Mouse (Mus musculus): ENCODE results near the gene Lmo3. TPM values are rescaled to one million over a fixed set of nuclear protein-coding genes. Genes with fewer than 3 reads are reported as not detected.

Gene Lmo3
- total and polyA plus RNA-seq, 3 experiments: not detected

GRCm38 (mm10) chr6:138506642-138507041, 75.1 kb downstream of the Lmo3 start:
- TF ChIP-seq SMC3 (IDR thresholded peaks at IDR 0.05; ENCODE audit: low read depth, low read length) (no peak), MXI1 (IDR thresholded peaks at IDR 0.05; ENCODE audit: low read depth, low read length) (no peak), JUN (IDR thresholded peaks at IDR 0.05; ENCODE audit: insufficient read depth, low read depth, low read length) (no peak), USF1 (IDR thresholded peaks at IDR 0.05; ENCODE audit: low read depth, low read length) (no peak), E2F4 (IDR thresholded peaks at IDR 0.05; ENCODE audit: insufficient replicate concordance, low read depth, low read length) (no peak), NRF1 (IDR thresholded peaks at IDR 0.05; ENCODE audit: low read depth, low read length) (no peak), POLR2A (IDR thresholded peaks at IDR 0.05; ENCODE audit: low read depth, low read length) (no peak), KAT2A (IDR thresholded peaks at IDR 0.05; ENCODE audit: insufficient replicate concordance, low read length) (no peak)

GRCm38 (mm10) chr6:138503946-138504345, 77.8 kb downstream of the Lmo3 start:
- Histone ChIP-seq H3K9ac (ENCODE audit: insufficient read depth, low read depth) (no peak overlapping the region), H3K9me3 (replicated peaks; ENCODE audit: low read length) (peaks cover 38% of the 10 kb centered on the region), H3K36me3 (replicated peaks in 1 of 2; ENCODE audit: control insufficient read depth in 1 of 2, insufficient read depth in 1 of 2, low read length in 1 of 2) (no peaks in the 10 kb centered on the region), H3K4me2 (ENCODE audit: insufficient read depth, low read depth, poor library complexity, severe bottlenecking) (no peak overlapping the region), H3K4me3 (replicated peaks in 1 of 3; ENCODE audit: low read depth in 2 of 3, low read length in 2 of 3, poor library complexity in 1 of 3) (no peak overlapping the region), H3K4me1 (ENCODE audit: control insufficient read depth in 1 of 2, insufficient read depth in 2 of 2) (no peaks in the 10 kb centered on the region), H3K27me3 (replicated peaks) (no peaks in the 10 kb centered on the region), H3K27ac (ENCODE audit: insufficient read depth, low read depth) (no peak overlapping the region), H3K79me2 (replicated peaks; ENCODE audit: control insufficient read depth, extremely low read depth, insufficient read depth, poor library complexity, severe bottlenecking) (no peaks in the 10 kb centered on the region)
- TF ChIP-seq CTCF (conservative IDR thresholded peaks at IDR 0.05 in 1 of 2, IDR thresholded peaks at IDR 0.05 in 1 of 2; ENCODE audit: low read depth in 2 of 2, low read length in 2 of 2) (no peak), ZC3H11A (IDR thresholded peaks at IDR 0.05; ENCODE audit: low read depth, low read length) (no peak), ETS1 (conservative IDR thresholded peaks at IDR 0.05; ENCODE audit: low read depth, low read length) (no peak), JUND (conservative IDR thresholded peaks at IDR 0.05; ENCODE audit: low read depth, low read length) (no peak), MXI1 (IDR thresholded peaks at IDR 0.05; ENCODE audit: low read depth, low read length) (no peak), NRF1 (IDR thresholded peaks at IDR 0.05; ENCODE audit: low read depth, low read length) (no peak), MAZ (IDR thresholded peaks at IDR 0.05; ENCODE audit: low read depth, low read length) (no peak), PAX5 (IDR thresholded peaks at IDR 0.05; ENCODE audit: low read length) (no peak), UBTF (IDR thresholded peaks at IDR 0.05; ENCODE audit: low read depth, low read length) (no peak), ZMIZ1 (IDR thresholded peaks at IDR 0.05; ENCODE audit: low read depth, low read length) (no peak), USF2 (conservative IDR thresholded peaks at IDR 0.05; ENCODE audit: low read depth, low read length) (no peak), KAT2A (IDR thresholded peaks at IDR 0.05; ENCODE audit: insufficient replicate concordance, low read length) (no peak), ELF1 (IDR thresholded peaks at IDR 0.05; ENCODE audit: low read depth, low read length) (no peak), CHD1 (IDR thresholded peaks at IDR 0.05; ENCODE audit: low read depth, low read length) (no peak), SIN3A (IDR thresholded peaks at IDR 0.05; ENCODE audit: low read length) (no peak), IRF4 (IDR thresholded peaks at IDR 0.05; ENCODE audit: low read depth, low read length) (no peak)
- in situ Hi-C loops (cut with MboI; ENCODE audit: low pct_ligation_motif_present, low pct_unique_long_range_greater_than_20kb, low sequenced_read_pairs): no loop called here
- dilution Hi-C loops (cut with MboI; ENCODE audit: extremely low pct_ligation_motif_present, extremely low pct_unique_long_range_greater_than_20kb, low sequenced_read_pairs): no loop called here
- DNase-seq (ENCODE audit: extremely low read depth): no peak

More at GRCm38 (mm10) chr6:138506642-138507041, 75.1 kb downstream of the Lmo3 start:
- Histone ChIP-seq H3K4me2 (ENCODE audit: insufficient read depth, low read depth, poor library complexity, severe bottlenecking) (no peak overlapping the region), H3K9me3 (replicated peaks; ENCODE audit: low read length) (peaks cover 46% of the 10 kb centered on the region), H3K27ac (ENCODE audit: insufficient read depth, low read depth) (no peak overlapping the region), H3K36me3 (replicated peaks in 1 of 2; ENCODE audit: control insufficient read depth in 1 of 2, insufficient read depth in 1 of 2, low read length in 1 of 2) (no peaks in the 10 kb centered on the region), H3K27me3 (replicated peaks) (no peaks in the 10 kb centered on the region), H3K4me3 (replicated peaks in 1 of 3; ENCODE audit: low read depth in 2 of 3, low read length in 2 of 3, poor library complexity in 1 of 3) (no peak overlapping the region), H3K4me1 (ENCODE audit: control insufficient read depth in 1 of 2, insufficient read depth in 2 of 2) (no peaks in the 10 kb centered on the region), H3K79me2 (replicated peaks; ENCODE audit: control insufficient read depth, extremely low read depth, insufficient read depth, poor library complexity, severe bottlenecking) (no peaks in the 10 kb centered on the region), H3K9ac (ENCODE audit: insufficient read depth, low read depth) (no peak overlapping the region)
- dilution Hi-C loops (cut with MboI; ENCODE audit: extremely low pct_ligation_motif_present, extremely low pct_unique_long_range_greater_than_20kb, low sequenced_read_pairs) (no loop called here), in situ Hi-C loops (cut with MboI; ENCODE audit: low pct_ligation_motif_present, low pct_unique_long_range_greater_than_20kb, low sequenced_read_pairs) (no loop called here)
- DNase-seq (ENCODE audit: extremely low read depth): no peak
